Mouse (Mus musculus) heart, postnatal 0 days (tissue): Measurements from ENCODE around the gene Gm37240.

Source experiments
- CTCF ChIP-seq: IDR thresholded peaks from 2 replicates; pipeline ENCODE4 v1.5.1; 2016; ENCODE audit warnings: antibody characterized with exemption, control low read depth, low read depth
- EP300 ChIP-seq: IDR thresholded peaks from 2 replicates; pipeline ENCODE4 v1.6.1; 2016; ENCODE audit warnings: antibody characterized with exemption, low read depth

DNA sequence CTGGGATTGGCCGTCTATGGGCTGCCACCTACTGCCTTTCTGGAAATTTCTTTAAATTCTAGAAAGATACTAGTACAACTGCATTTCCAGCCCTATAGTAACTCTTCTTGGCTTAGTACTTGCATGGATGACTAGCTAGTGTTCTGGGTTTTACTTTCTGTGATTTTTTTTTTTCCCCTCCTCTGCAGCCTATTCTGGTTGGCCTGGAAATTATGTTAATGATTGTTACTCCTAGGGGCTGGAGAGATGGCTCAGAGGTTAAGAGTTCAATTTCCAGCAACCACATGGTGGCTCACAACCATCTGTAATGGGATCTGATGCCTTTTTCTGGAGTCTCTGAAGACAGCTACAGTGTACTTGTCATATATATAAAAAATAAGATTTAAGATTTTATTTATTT is 1036.9 kb downstream of the Gm37240 start:
- TF ChIP-seq CTCF (no peak), EP300 (no peak)
